Mouse (Mus musculus) spleen, adult 12 weeks (tissue): ENCODE results near the gene Gm17949.
"Not testable (repeated sequence)": the region's sequence is repeated elsewhere in the genome, so short reads cannot be mapped to it uniquely, and the experiment has no call there.

ENCODE experiments used
- DNase-seq: peaks from one replicate; pipeline ENCODE4 v3.0.0; 2022; ENCODE audit warnings: low spot score

The Gm17949 gene

DNA sequence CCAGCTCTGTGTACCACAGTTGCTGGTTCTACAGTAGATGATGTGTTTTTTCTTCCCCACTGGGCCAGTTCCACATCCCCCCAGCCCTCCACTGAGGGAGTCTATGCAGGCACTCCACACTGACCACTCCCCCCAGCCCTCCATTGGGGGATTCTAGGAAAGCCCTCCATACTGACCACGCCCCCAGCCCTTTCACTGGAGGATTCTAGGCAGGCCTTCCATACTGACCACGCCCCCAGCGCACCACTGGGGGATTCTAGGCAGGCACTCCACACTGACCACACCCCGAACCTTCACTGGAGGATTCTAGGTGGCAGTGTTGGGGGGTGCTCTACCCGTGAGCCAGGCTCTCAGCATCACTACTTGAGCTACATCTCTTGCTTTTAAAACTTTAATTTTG lies 36.1 kb downstream of the Gm17949 start:
- DNase-seq, result no peak

- no peak for DNase-seq
These were observed 37.5 kb downstream of the Gm17949 start for GRCm38 (mm10) chr17:57048816-57049215.

GRCm38 (mm10) chr17:57051679-57052078 lies 40.4 kb downstream of the Gm17949 start:
- not testable (repeated sequence) for DNase-seq

DNA sequence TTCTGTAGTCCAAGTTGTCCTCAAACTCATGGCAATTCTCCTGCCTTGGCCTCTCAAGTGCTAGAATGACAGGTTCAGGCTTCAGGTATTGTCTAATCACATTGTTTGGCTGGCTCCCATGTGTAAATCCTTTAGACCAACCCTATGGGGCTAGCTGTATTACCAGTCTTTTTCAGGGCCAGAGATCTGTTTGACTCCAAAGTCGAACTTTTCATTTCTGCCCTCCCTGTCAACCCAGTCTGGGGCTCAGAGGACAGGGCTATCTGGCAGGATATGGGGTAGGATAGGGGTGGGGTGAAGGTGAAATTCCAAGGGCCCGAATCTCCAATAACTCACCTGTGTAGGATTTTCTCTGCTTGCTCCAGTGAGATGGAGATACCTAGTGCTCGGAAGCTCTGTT lies 45.0 kb downstream of the Gm17949 start:
- no peak for DNase-seq

- no peak for DNase-seq
These were observed 47.7 kb downstream of the Gm17949 start, which contains the start of gene Crb3 for GRCm38 (mm10) chr17:57058891-57059485. Crb3 (plus strand) TSS chr17:57059105.

DNA sequence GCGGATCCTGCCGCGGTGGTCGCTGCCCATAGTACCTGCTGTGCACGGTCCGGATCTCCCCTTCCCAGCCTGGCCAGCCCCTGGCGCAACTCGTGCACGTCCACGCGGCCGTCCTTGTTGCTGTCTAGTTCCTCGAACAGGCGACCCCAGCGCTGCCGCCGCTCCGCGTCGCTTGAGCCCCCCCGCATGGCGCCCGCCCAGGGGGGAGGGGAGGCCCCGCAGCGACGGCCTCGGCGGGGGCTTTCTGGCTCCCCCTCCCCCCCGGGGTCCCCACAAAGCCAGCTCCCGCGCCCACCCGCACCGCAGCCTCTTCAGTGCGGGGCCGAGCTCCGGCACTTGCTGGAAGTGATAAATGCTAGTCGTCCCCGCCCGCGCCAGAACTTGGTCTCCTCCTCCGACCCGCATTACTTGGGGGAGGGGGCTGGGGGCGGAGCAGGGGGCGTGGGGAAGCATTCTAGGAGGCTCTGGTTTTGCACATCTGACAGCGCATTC lies 48.3 kb downstream of the Gm17949 start, which contains the start of gene Slc25a23:
Gene Slc25a23, minus strand, starts transcription at position 378 of the 492 bp plus-strand sequence.
- DNase-seq, result no peak

GRCm38 (mm10) chr17:57060231-57060801 lies 49.0 kb downstream of the Gm17949 start:
- peak; percentile 88 for DNase-seq

- no peak for DNase-seq
These were observed 49.8 kb downstream of the Gm17949 start for GRCm38 (mm10) chr17:57061069-57061468.

DNA sequence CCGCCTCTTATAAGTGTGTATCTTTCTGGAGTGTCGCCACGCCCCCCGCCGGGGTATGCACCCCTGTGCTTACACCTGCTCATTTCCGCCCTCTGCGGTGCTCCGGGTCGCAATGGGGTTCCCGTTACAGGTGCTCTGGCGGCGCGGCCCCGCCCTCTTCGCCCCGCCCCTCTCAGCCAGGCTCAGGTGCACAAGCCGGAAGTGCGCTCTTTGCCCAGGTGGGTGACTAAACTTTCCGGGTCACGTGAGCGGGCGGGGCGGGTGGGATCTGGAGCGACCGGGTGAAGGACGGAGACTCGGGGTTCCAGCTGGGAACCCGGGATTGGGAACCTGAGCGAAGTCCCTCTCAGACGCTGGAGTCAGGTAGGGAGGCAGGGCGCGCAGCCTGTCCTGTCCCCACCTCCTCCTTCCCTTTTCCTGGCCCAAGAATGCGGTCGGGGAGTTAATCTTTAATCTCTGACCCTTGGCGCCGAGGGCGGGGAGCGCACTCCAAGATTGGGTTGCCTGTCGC lies 50.8 kb downstream of the Gm17949 start:
- DNase-seq, result no peak

GRCm38 (mm10) chr17:57062548-57062947 lies 51.3 kb downstream of the Gm17949 start:
- DNase-seq, result no peak

DNA sequence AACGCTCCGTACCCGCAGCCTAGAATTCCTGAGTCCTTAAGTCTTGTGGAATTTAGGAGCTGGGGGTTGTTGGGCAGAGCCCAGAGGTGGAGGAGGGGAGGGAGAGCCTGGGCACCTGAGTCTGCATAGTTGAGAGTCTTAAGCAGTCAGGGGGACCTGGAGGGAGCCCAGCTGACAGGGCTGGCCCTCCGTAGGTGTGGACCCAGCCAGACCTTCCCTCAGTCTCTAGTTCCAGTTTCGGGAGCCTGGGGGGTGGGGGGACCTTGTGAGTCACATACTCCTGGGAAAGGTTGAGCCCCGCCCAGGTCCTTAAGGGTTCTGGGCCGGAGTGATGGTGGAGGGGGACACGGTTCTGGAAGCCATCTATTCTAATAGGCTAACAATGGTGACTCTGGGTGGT lies 51.8 kb downstream of the Gm17949 start:
- no peak for DNase-seq

GRCm38 (mm10) chr17:57066908-57067307 lies 55.6 kb downstream of the Gm17949 start:
- DNase-seq, result no peak

- no peak for DNase-seq
These were observed 59.0 kb downstream of the Gm17949 start for GRCm38 (mm10) chr17:57070272-57070671.

DNA sequence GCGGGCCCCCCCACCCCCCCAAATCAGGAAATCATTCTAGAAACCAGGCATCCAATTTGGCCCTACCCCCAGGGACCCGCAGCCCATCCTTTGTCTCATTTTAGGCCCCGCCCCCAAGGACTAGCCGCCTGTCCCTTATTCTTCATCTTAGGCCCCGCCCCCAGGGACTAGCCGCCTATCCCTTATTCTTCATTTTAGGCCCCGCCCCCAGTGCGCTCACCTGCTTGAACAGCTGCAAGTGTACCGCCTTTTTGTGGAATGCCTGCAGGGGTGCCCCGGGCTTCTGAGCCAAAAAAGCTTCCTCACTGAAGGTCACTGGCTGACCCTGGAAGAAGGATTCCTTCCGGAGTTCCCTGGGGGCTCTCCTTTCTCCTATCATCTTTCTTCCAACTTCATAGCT lies 59.4 kb downstream of the Gm17949 start:
- no peak for DNase-seq
